Mouse (Mus musculus): ENCODE measurements around the gene Zmiz1. TPM values are rescaled to one million over a fixed set of nuclear protein-coding genes. Genes with fewer than 3 reads are reported as not detected.
A peak's percentile ranks its signal among the peaks of the same experiment; 100 is the strongest.

Gene Zmiz1
- polyA plus RNA-seq, 1 experiment from 2014 or later: 12.4 TPM

- Histone ChIP-seq H3K36me3 (ENCODE audit: control insufficient read depth, insufficient read depth) (peaks cover 76% of the 10 kb centered on the region), H3K27ac (ENCODE audit: low read depth, low read length) (no peak overlapping the region), H3K27me3 (replicated peaks; ENCODE audit: control insufficient read depth, insufficient read depth, low read length) (no peaks in the 10 kb centered on the region), H3K9me3 (ENCODE audit: control insufficient read depth) (no peaks in the 10 kb centered on the region), H3K4me1 (replicated peaks; ENCODE audit: control insufficient read depth, insufficient read depth, low read length) (peaks cover 7% of the 10 kb centered on the region), H3K4me2 (replicated peaks; ENCODE audit: low read depth) (no peak overlapping the region), H3K4me3 (ENCODE audit: low read depth, low read length) (no peak overlapping the region), H3K9ac (ENCODE audit: low read depth, low read length) (no peak overlapping the region)
- no peak for TF ChIP-seq CTCF (IDR thresholded peaks at IDR 0.05; ENCODE audit: low read depth)
- ATAC-seq: no peak
- 91% methylated on average over 6 of the region's 6 CpGs for WGBS
Measured at GRCm38 (mm10) chr14:25582603-25583002, 123.6 kb downstream of the Zmiz1 start.

- peaks cover 63% of the 10 kb centered on the region for H3K36me3 ChIP-seq (ENCODE audit: control insufficient read depth, insufficient read depth)
- ATAC-seq: no peak
- peaks cover 11% of the 10 kb centered on the region for H3K4me1 ChIP-seq (replicated peaks; ENCODE audit: control insufficient read depth, insufficient read depth, low read length)
- no peak overlapping the region for H3K27ac ChIP-seq (ENCODE audit: low read depth, low read length)
- H3K27me3 ChIP-seq (replicated peaks; ENCODE audit: control insufficient read depth, insufficient read depth, low read length): no peaks in the 10 kb centered on the region
- 77% methylated on average over 10 of the region's 10 CpGs for WGBS
- no peak overlapping the region for H3K9ac ChIP-seq (ENCODE audit: low read depth, low read length)
- no peak overlapping the region for H3K4me2 ChIP-seq (replicated peaks; ENCODE audit: low read depth)
- TF ChIP-seq CTCF (IDR thresholded peaks at IDR 0.05; ENCODE audit: low read depth): no peak
- no peaks in the 10 kb centered on the region for H3K9me3 ChIP-seq (ENCODE audit: control insufficient read depth)
- no peak overlapping the region for H3K4me3 ChIP-seq (ENCODE audit: low read depth, low read length)
Measured at GRCm38 (mm10) chr14:25583899-25584298, 124.9 kb downstream of the Zmiz1 start.

- H3K9ac ChIP-seq (ENCODE audit: low read depth, low read length): no peak overlapping the region; the same call in 1 of the 2 replicates
- H3K4me1 ChIP-seq (replicated peaks; ENCODE audit: control insufficient read depth, insufficient read depth, low read length): peaks cover 11% of the 10 kb centered on the region
- TF ChIP-seq CTCF (IDR thresholded peaks at IDR 0.05; ENCODE audit: low read depth): no peak
- 42% methylated on average over 21 of the region's 21 CpGs for WGBS
- no peak overlapping the region for H3K4me3 ChIP-seq (ENCODE audit: low read depth, low read length)
- no peaks in the 10 kb centered on the region for H3K9me3 ChIP-seq (ENCODE audit: control insufficient read depth)
- H3K27me3 ChIP-seq (replicated peaks; ENCODE audit: control insufficient read depth, insufficient read depth, low read length): no peaks in the 10 kb centered on the region
- H3K27ac ChIP-seq (ENCODE audit: low read depth, low read length): no peak overlapping the region; the same call in 1 of the 2 replicates
- no peak overlapping the region for H3K4me2 ChIP-seq (replicated peaks; ENCODE audit: low read depth)
- peak; percentile 6; the same call in 1 of the 2 replicates for ATAC-seq
- H3K36me3 ChIP-seq (ENCODE audit: control insufficient read depth, insufficient read depth): peaks cover 46% of the 10 kb centered on the region
Measured at GRCm38 (mm10) chr14:25585545-25586301, 126.7 kb downstream of the Zmiz1 start.

DNA sequence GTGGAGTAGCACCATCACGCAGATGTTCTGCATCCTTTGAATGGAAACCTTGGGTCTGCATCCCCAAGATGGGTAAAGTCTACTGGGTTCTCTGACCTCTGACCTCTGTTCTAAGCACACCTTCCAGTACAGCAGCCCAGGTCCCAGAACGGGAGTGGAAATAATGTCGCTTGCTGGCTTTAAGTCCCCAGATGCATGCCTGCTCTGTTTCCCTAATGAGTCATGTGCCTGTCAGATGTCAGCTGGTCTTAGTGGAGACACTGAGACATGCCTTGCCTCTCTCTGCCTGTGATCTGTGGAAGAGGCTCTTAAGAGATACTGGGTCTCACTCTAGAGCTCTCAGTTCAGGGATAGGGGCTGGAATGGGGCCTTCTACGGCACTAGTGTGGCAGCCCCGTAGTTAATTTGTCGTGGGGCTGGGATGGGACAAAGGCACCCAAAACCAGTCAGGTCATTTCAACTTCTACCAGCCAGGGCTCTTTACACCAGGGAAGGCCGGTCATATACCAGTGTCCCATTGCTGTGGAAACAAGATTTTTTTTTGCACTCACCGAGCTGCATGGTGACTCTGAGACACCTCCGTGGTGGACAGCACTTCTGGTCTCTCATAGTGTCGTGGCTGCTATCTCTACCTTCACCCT is 128.0 kb downstream of the Zmiz1 start:
- Histone ChIP-seq H3K4me3 (ENCODE audit: low read depth, low read length) (no peak overlapping the region), H3K9ac (ENCODE audit: low read depth, low read length) (no peak overlapping the region), H3K9me3 (ENCODE audit: control insufficient read depth) (no peaks in the 10 kb centered on the region), H3K36me3 (ENCODE audit: control insufficient read depth, insufficient read depth) (peaks cover 34% of the 10 kb centered on the region), H3K27me3 (replicated peaks; ENCODE audit: control insufficient read depth, insufficient read depth, low read length) (no peaks in the 10 kb centered on the region), H3K4me2 (replicated peaks; ENCODE audit: low read depth) (no peak overlapping the region), H3K27ac (ENCODE audit: low read depth, low read length) (no peak overlapping the region), H3K4me1 (replicated peaks; ENCODE audit: control insufficient read depth, insufficient read depth, low read length) (peaks cover 11% of the 10 kb centered on the region)
- TF ChIP-seq CTCF (IDR thresholded peaks at IDR 0.05; ENCODE audit: low read depth): no peak
- WGBS: 47% methylated on average over 10 of the region's 10 CpGs
- ATAC-seq: no peak

GRCm38 (mm10) chr14:25587487-25588001 is 128.6 kb downstream of the Zmiz1 start:
- Histone ChIP-seq H3K27me3 (replicated peaks; ENCODE audit: control insufficient read depth, insufficient read depth, low read length) (no peaks in the 10 kb centered on the region), H3K4me3 (ENCODE audit: low read depth, low read length) (no peak overlapping the region), H3K9me3 (ENCODE audit: control insufficient read depth) (no peaks in the 10 kb centered on the region), H3K4me2 (replicated peaks; ENCODE audit: low read depth) (no peak overlapping the region), H3K4me1 (replicated peaks; ENCODE audit: control insufficient read depth, insufficient read depth, low read length) (peaks cover 11% of the 10 kb centered on the region), H3K9ac (ENCODE audit: low read depth, low read length) (no peak overlapping the region), H3K27ac (ENCODE audit: low read depth, low read length) (0 out of 2 replicates have a peak overlapping the region, but pooled peaks have one; percentile 24), H3K36me3 (ENCODE audit: control insufficient read depth, insufficient read depth) (peaks cover 28% of the 10 kb centered on the region)
- TF ChIP-seq CTCF (IDR thresholded peaks at IDR 0.05; ENCODE audit: low read depth): no peak
- 14% methylated on average over 6 of the region's 6 CpGs for WGBS
- ATAC-seq: 0 out of 2 replicates have a peak, but pooled peaks have one; percentile 20

DNA sequence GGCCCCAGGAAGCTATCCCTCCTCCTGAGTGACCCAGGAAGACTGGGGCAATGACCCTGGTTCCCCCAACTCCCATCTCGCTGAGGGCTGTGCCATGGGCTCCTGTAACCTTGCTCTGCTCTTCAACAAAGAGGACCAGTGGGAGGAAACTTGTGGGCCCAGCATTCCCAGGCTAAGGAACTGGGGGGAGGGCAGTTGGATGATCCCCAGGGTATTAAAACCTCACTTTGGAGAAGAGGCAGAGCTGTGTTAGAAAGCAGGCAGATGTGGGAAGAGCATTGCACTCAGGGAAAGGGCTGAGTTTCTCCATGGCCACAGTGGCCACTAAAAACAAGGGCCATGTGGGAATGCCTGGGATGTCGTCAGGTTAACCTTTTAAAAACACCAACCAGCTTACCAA is 129.2 kb downstream of the Zmiz1 start:
- no peak overlapping the region for H3K4me2 ChIP-seq (replicated peaks; ENCODE audit: low read depth)
- H3K4me1 ChIP-seq (replicated peaks; ENCODE audit: control insufficient read depth, insufficient read depth, low read length): peaks cover 11% of the 10 kb centered on the region
- ATAC-seq: no peak
- no peak for TF ChIP-seq CTCF (IDR thresholded peaks at IDR 0.05; ENCODE audit: low read depth)
- H3K27me3 ChIP-seq (replicated peaks; ENCODE audit: control insufficient read depth, insufficient read depth, low read length): no peaks in the 10 kb centered on the region
- 0 out of 2 replicates have a peak overlapping the region, but pooled peaks have one; percentile 24 for H3K27ac ChIP-seq (ENCODE audit: low read depth, low read length)
- peaks cover 25% of the 10 kb centered on the region for H3K36me3 ChIP-seq (ENCODE audit: control insufficient read depth, insufficient read depth)
- 64% methylated on average over 2 of the region's 2 CpGs for WGBS
- H3K4me3 ChIP-seq (ENCODE audit: low read depth, low read length): no peak overlapping the region
- no peak overlapping the region for H3K9ac ChIP-seq (ENCODE audit: low read depth, low read length)
- no peaks in the 10 kb centered on the region for H3K9me3 ChIP-seq (ENCODE audit: control insufficient read depth)

Measured in intestine, postnatal 0 days (tissue).